Mouse (Mus musculus) heart, embryonic 12.5 days (tissue): Measurements from ENCODE around the gene Crabp2. TPM values are rescaled to one million over a fixed set of nuclear protein-coding genes. Genes with fewer than 3 reads are reported as not detected.

Experiments used
- ATAC-seq: fragments of 200-750 bp; cut with Nextera tagmentation; 2 replicates; pipeline ENCODE4 v1.8.0; 2017; ENCODE audit warnings: moderate TSS enrichment, moderate library complexity; ENCODE audit not compliant: insufficient number of reproducible peaks, low FRiP score
- H3K27ac ChIP-seq: fragments of 300-500 bp; sonication (generic); 2 replicates; pipeline ENCODE4 v1.5.1; 2016; ENCODE audit warnings: mild to moderate bottlenecking, moderate library complexity; ENCODE audit not compliant: poor library complexity, severe bottlenecking
- H3K27me3 ChIP-seq: fragments of 300-500 bp; sonication (generic); replicated peaks from 2 replicates; pipeline ENCODE4 v1.6.1; 2016; ENCODE audit warnings: mild to moderate bottlenecking, moderate library complexity
- H3K36me3 ChIP-seq: fragments of 300-500 bp; sonication (generic); 2 replicates; pipeline ENCODE4 v1.6.1; 2016; ENCODE audit warnings: mild to moderate bottlenecking, moderate library complexity
- H3K4me1 ChIP-seq: fragments of 300-500 bp; sonication (generic); replicated peaks from 2 replicates; pipeline ENCODE4 v1.6.1; 2016; ENCODE audit warnings: mild to moderate bottlenecking
- H3K4me2 ChIP-seq: fragments of 300-500 bp; sonication (generic); 2 replicates; pipeline ENCODE4 v1.6.1; 2016; ENCODE audit warnings: mild to moderate bottlenecking, moderate library complexity
- H3K4me3 ChIP-seq: fragments of 300-500 bp; sonication (generic); 2 replicates; pipeline ENCODE4 v1.5.1; 2016; ENCODE audit warnings: mild to moderate bottlenecking
- H3K9ac ChIP-seq: fragments of 300-500 bp; sonication (generic); 2 replicates; pipeline ENCODE4 v1.6.1; 2016; ENCODE audit warnings: mild to moderate bottlenecking, moderate library complexity
- H3K9me3 ChIP-seq: fragments of 300-500 bp; sonication (generic); replicated peaks from 2 replicates; pipeline ENCODE4 v1.6.1; 2016; ENCODE audit warnings: mild to moderate bottlenecking, moderate library complexity
- WGBS: fragments of 180-500 bp; shearing (Covaris S2); methylation state at CpG from one replicate; pipeline ENCODE4 v1.1.7; 2016; 5-methylcytosine and 5-hydroxymethylcytosine counted together
- polyA plus RNA-seq: library from polyadenylated mRNA; unstranded; fragments of >200 nt; fragmentation: Nextera tagmentation; extraction: Ambion mirVana; gene quantifications from 2 replicates; pipeline ENCODE4 v1.2.1, GENCODE M21; 2016

The Crabp2 gene
- polyA plus RNA-seq, 1 experiment from 2014 or later, result 8.0 TPM

GRCm38 (mm10) chr3:87974381-87974987 lies 26.0 kb downstream of the Crabp2 start:
- 35% methylated on average over 12 of the region's 12 CpGs for WGBS
- peak overlapping the region; percentile 74 for H3K4me3 ChIP-seq
- H3K4me2 ChIP-seq, result peak overlapping the region; percentile 98
- H3K9me3 ChIP-seq, result no peaks in the 10 kb centered on the region
- 0 out of 2 replicates have a peak, but pooled peaks cover 3% of the 10 kb centered on the region for H3K27me3 ChIP-seq
- peak overlapping the region; percentile 91 for H3K9ac ChIP-seq
- H3K27ac ChIP-seq, result no peak overlapping the region
- peaks cover 52% of the 10 kb centered on the region for H3K4me1 ChIP-seq
- ATAC-seq, result no peak
- H3K36me3 ChIP-seq, result peaks cover 44% of the 10 kb centered on the region

GRCm38 (mm10) chr3:87979493-87979892 lies 31.0 kb downstream of the Crabp2 start:
- Histone ChIP-seq H3K4me2 (no peak overlapping the region), H3K9ac (no peak overlapping the region), H3K4me1 (peaks cover 54% of the 10 kb centered on the region)

GRCm38 (mm10) chr3:87980085-87980484 lies 31.6 kb downstream of the Crabp2 start:
- Histone ChIP-seq H3K4me2 (no peak overlapping the region), H3K4me3 (no peak overlapping the region), H3K27ac (no peak overlapping the region), H3K36me3 (peaks cover 39% of the 10 kb centered on the region), H3K9me3 (no peaks in the 10 kb centered on the region), H3K9ac (no peak overlapping the region; the same call in 1 of the 2 replicates), H3K4me1 (peaks cover 57% of the 10 kb centered on the region), H3K27me3 (no peaks in the 10 kb centered on the region)
- ATAC-seq, result no peak
- 53% methylated on average over 3 of the region's 3 CpGs for WGBS

More at GRCm38 (mm10) chr3:87979493-87979892, 31.0 kb downstream of the Crabp2 start:
- H3K9me3 ChIP-seq, result no peaks in the 10 kb centered on the region
- H3K27me3 ChIP-seq, result no peaks in the 10 kb centered on the region
- H3K4me3 ChIP-seq, result no peak overlapping the region
- H3K27ac ChIP-seq, result no peak overlapping the region
- no peak for ATAC-seq
- 77% methylated on average over 5 of the region's 5 CpGs for WGBS
- H3K36me3 ChIP-seq, result peaks cover 43% of the 10 kb centered on the region

- Histone ChIP-seq H3K4me1 (peaks cover 63% of the 10 kb centered on the region), H3K27me3 (no peaks in the 10 kb centered on the region)
Measured at GRCm38 (mm10) chr3:87980728-87981127, 32.3 kb downstream of the Crabp2 start.

GRCm38 (mm10) chr3:87981214-87981760 lies 32.8 kb downstream of the Crabp2 start:
- peak overlapping the region; percentile 39; the same call in 1 of the 2 replicates for H3K9ac ChIP-seq
- no peaks in the 10 kb centered on the region for H3K9me3 ChIP-seq
- peak overlapping the region; percentile 87 for H3K27ac ChIP-seq
- peaks cover 29% of the 10 kb centered on the region; the same call in 1 of the 2 replicates for H3K36me3 ChIP-seq
- peaks cover 69% of the 10 kb centered on the region for H3K4me1 ChIP-seq
- 78% methylated on average over 6 of the region's 6 CpGs for WGBS
- ATAC-seq, result no peak
- H3K4me2 ChIP-seq, result no peak overlapping the region
- H3K4me3 ChIP-seq, result no peak overlapping the region
- no peaks in the 10 kb centered on the region for H3K27me3 ChIP-seq

More at GRCm38 (mm10) chr3:87980728-87981127, 32.3 kb downstream of the Crabp2 start:
- Histone ChIP-seq H3K27ac (0 out of 2 replicates have a peak overlapping the region, but pooled peaks have one; percentile 87), H3K4me2 (no peak overlapping the region), H3K9ac (no peak overlapping the region; the same call in 1 of the 2 replicates), H3K36me3 (peaks cover 32% of the 10 kb centered on the region), H3K4me3 (no peak overlapping the region), H3K9me3 (no peaks in the 10 kb centered on the region)
- ATAC-seq, result no peak
- WGBS, result 66% methylated on average over 5 of the region's 5 CpGs

- Histone ChIP-seq H3K9me3 (no peaks in the 10 kb centered on the region), H3K27me3 (no peaks in the 10 kb centered on the region), H3K4me3 (no peak overlapping the region), H3K9ac (peak overlapping the region; percentile 59), H3K4me1 (peaks cover 76% of the 10 kb centered on the region), H3K4me2 (peak overlapping the region; percentile 60), H3K36me3 (peaks cover 21% of the 10 kb centered on the region; the same call in 1 of the 2 replicates), H3K27ac (peak overlapping the region; percentile 87)
- 22% methylated on average over 12 of the region's 12 CpGs for WGBS
- ATAC-seq, result peak; percentile 51
Measured at GRCm38 (mm10) chr3:87981894-87982835, 33.7 kb downstream of the Crabp2 start.

GRCm38 (mm10) chr3:87982836-87983601 lies 34.6 kb downstream of the Crabp2 start:
- Histone ChIP-seq H3K4me3 (0 out of 2 replicates have a peak overlapping the region, but pooled peaks have one; percentile 13), H3K9ac (peak overlapping the region; percentile 59), H3K4me2 (peak overlapping the region; percentile 60), H3K27me3 (no peaks in the 10 kb centered on the region), H3K4me1 (peaks cover 82% of the 10 kb centered on the region), H3K36me3 (peaks cover 13% of the 10 kb centered on the region; the same call in 1 of the 2 replicates), H3K9me3 (no peaks in the 10 kb centered on the region), H3K27ac (peak overlapping the region; percentile 87)
- peak; percentile 71 for ATAC-seq
- 5% methylated on average over 13 of the region's 13 CpGs for WGBS

- Histone ChIP-seq H3K9ac (peak overlapping the region; percentile 59), H3K27me3 (peaks cover 2% of the 10 kb centered on the region), H3K36me3 (0 out of 2 replicates have a peak, but pooled peaks cover 9% of the 10 kb centered on the region), H3K4me1 (peaks cover 80% of the 10 kb centered on the region), H3K27ac (peak overlapping the region; percentile 87), H3K4me3 (0 out of 2 replicates have a peak overlapping the region, but pooled peaks have one; percentile 13), H3K4me2 (peak overlapping the region; percentile 60), H3K9me3 (no peaks in the 10 kb centered on the region)
- ATAC-seq, result no peak
- 51% methylated on average over 6 of the region's 6 CpGs for WGBS
Measured at GRCm38 (mm10) chr3:87983627-87984026, 35.2 kb downstream of the Crabp2 start.

- H3K27ac ChIP-seq, result peak overlapping the region; percentile 87; the same call in 1 of the 2 replicates
- H3K27me3 ChIP-seq, result peaks cover 7% of the 10 kb centered on the region
- no peak for ATAC-seq
- 0 out of 2 replicates have a peak, but pooled peaks cover 4% of the 10 kb centered on the region for H3K36me3 ChIP-seq
- H3K4me1 ChIP-seq, result peaks cover 80% of the 10 kb centered on the region
- H3K4me3 ChIP-seq, result no peak overlapping the region
- peak overlapping the region; percentile 59; the same call in 1 of the 2 replicates for H3K9ac ChIP-seq
- H3K4me2 ChIP-seq, result peak overlapping the region; percentile 60
- 35% methylated on average over 3 of the region's 3 CpGs for WGBS
- no peaks in the 10 kb centered on the region for H3K9me3 ChIP-seq
Measured at GRCm38 (mm10) chr3:87984094-87984493, 35.6 kb downstream of the Crabp2 start.
